Mouse (Mus musculus): ENCODE measurements at regions not wholly inside any gene's neighbourhood (a gene's known extent, or its start where the extent isn't known, plus 50 kb on each side); places are given as distances from the start of the nearest gene placed in this dataset.

- Histone ChIP-seq H3K36me3 (no peaks in the 10 kb centered on the region), H3K4me1 (no peaks in the 10 kb centered on the region), H3K27ac (replicated peaks) (no peak overlapping the region), H3K4me2 (replicated peaks) (no peak overlapping the region), H3K9ac (replicated peaks) (no peak overlapping the region), H3K4me3 (no peak overlapping the region), H3K27me3 (no peaks in the 10 kb centered on the region), H3K9me3 (no peaks in the 10 kb centered on the region)
- 90% methylated on average over 3 of the region's 3 CpGs for WGBS
- no peak for ATAC-seq (replicated peaks)
These were observed 373.5 kb upstream of the Tnp1 start for GRCm38 (mm10) chr1:73389174-73389573.

GRCm38 (mm10) chr1:73381578-73381977, 365.9 kb upstream of the Tnp1 start:
- no peak for ATAC-seq (replicated peaks)
- H3K9ac ChIP-seq (replicated peaks): no peak overlapping the region

GRCm38 (mm10) chr1:73374531-73375375, 359.0 kb upstream of the Tnp1 start:
- Histone ChIP-seq H3K4me2 (replicated peaks) (no peak overlapping the region), H3K27me3 (no peaks in the 10 kb centered on the region), H3K27ac (replicated peaks) (no peak overlapping the region), H3K4me1 (no peaks in the 10 kb centered on the region), H3K36me3 (no peaks in the 10 kb centered on the region), H3K9me3 (no peaks in the 10 kb centered on the region), H3K4me3 (no peak overlapping the region), H3K9ac (replicated peaks) (no peak overlapping the region)
- ATAC-seq (replicated peaks): no peak
- WGBS: 92% methylated on average over 7 of the region's 7 CpGs

More at GRCm38 (mm10) chr1:73381578-73381977, 365.9 kb upstream of the Tnp1 start:
- no peaks in the 10 kb centered on the region for H3K27me3 ChIP-seq
- no peaks in the 10 kb centered on the region for H3K36me3 ChIP-seq
- no peak overlapping the region for H3K4me2 ChIP-seq (replicated peaks)
- 90% methylated on average over 9 of the region's 9 CpGs for WGBS
- H3K4me3 ChIP-seq: no peak overlapping the region
- H3K9me3 ChIP-seq: no peaks in the 10 kb centered on the region
- no peak overlapping the region for H3K27ac ChIP-seq (replicated peaks)
- H3K4me1 ChIP-seq: no peaks in the 10 kb centered on the region

- H3K27ac ChIP-seq (replicated peaks): no peak overlapping the region
- H3K4me3 ChIP-seq: no peak overlapping the region
- no peak for ATAC-seq (replicated peaks)
- peaks cover 8% of the 10 kb centered on the region for H3K4me1 ChIP-seq
- 72% methylated on average over 5 of the region's 5 CpGs for WGBS
- no peaks in the 10 kb centered on the region for H3K27me3 ChIP-seq
- no peak overlapping the region for H3K9ac ChIP-seq (replicated peaks)
- no peaks in the 10 kb centered on the region for H3K9me3 ChIP-seq
- no peak overlapping the region for H3K4me2 ChIP-seq (replicated peaks)
- no peaks in the 10 kb centered on the region for H3K36me3 ChIP-seq
These were observed 352.5 kb upstream of the Tnp1 start for GRCm38 (mm10) chr1:73368222-73368621.

GRCm38 (mm10) chr1:73365842-73366241, 350.1 kb upstream of the Tnp1 start:
- no peak overlapping the region for H3K9ac ChIP-seq (replicated peaks)
- H3K4me3 ChIP-seq: no peak overlapping the region
- peaks cover 16% of the 10 kb centered on the region for H3K4me1 ChIP-seq
- 65% methylated on average over 4 of the region's 4 CpGs for WGBS
- no peak for ATAC-seq (replicated peaks)
- H3K9me3 ChIP-seq: no peaks in the 10 kb centered on the region
- no peak overlapping the region for H3K27ac ChIP-seq (replicated peaks)
- H3K27me3 ChIP-seq: no peaks in the 10 kb centered on the region
- no peaks in the 10 kb centered on the region for H3K36me3 ChIP-seq
- H3K4me2 ChIP-seq (replicated peaks): no peak overlapping the region

- no peaks in the 10 kb centered on the region for H3K9me3 ChIP-seq
- no peak overlapping the region for H3K4me2 ChIP-seq (replicated peaks)
- no peak overlapping the region for H3K27ac ChIP-seq (replicated peaks)
These were observed 348.6 kb upstream of the Tnp1 start for GRCm38 (mm10) chr1:73364300-73364683.

GRCm38 (mm10) chr1:73363549-73364299, 348.0 kb upstream of the Tnp1 start:
- 4% methylated on average over 7 of the region's 7 CpGs for WGBS
- no peaks in the 10 kb centered on the region for H3K36me3 ChIP-seq
- no peaks in the 10 kb centered on the region for H3K9me3 ChIP-seq
- H3K27ac ChIP-seq (replicated peaks): 0 out of 2 replicates have a peak overlapping the region, but pooled peaks have one; percentile 11
- H3K4me1 ChIP-seq: peaks cover 16% of the 10 kb centered on the region
- no peaks in the 10 kb centered on the region for H3K27me3 ChIP-seq
- ATAC-seq (replicated peaks): peak; percentile 73
- H3K4me2 ChIP-seq (replicated peaks): 0 out of 2 replicates have a peak overlapping the region, but pooled peaks have one; percentile 8
- H3K4me3 ChIP-seq: no peak overlapping the region
- no peak overlapping the region for H3K9ac ChIP-seq (replicated peaks)

More at GRCm38 (mm10) chr1:73364300-73364683, 348.6 kb upstream of the Tnp1 start:
- ATAC-seq (replicated peaks): no peak; the same call in 1 of the 2 replicates
- H3K36me3 ChIP-seq: no peaks in the 10 kb centered on the region
- H3K27me3 ChIP-seq: no peaks in the 10 kb centered on the region
- no peak overlapping the region for H3K9ac ChIP-seq (replicated peaks)
- 40% methylated on average over 7 of the region's 7 CpGs for WGBS
- H3K4me1 ChIP-seq: peaks cover 16% of the 10 kb centered on the region
- H3K4me3 ChIP-seq: no peak overlapping the region

GRCm38 (mm10) chr1:73362122-73362521, 346.4 kb upstream of the Tnp1 start:
- 67% methylated on average over 1 of the region's 1 CpGs for WGBS
- 0 out of 2 replicates have a peak, but pooled peaks have one; percentile 29 for ATAC-seq (replicated peaks)
- no peaks in the 10 kb centered on the region for H3K36me3 ChIP-seq
- no peaks in the 10 kb centered on the region for H3K9me3 ChIP-seq
- H3K4me1 ChIP-seq: peaks cover 16% of the 10 kb centered on the region
- no peak overlapping the region for H3K4me2 ChIP-seq (replicated peaks)
- no peak overlapping the region for H3K9ac ChIP-seq (replicated peaks)
- no peak overlapping the region for H3K4me3 ChIP-seq
- H3K27ac ChIP-seq (replicated peaks): no peak overlapping the region
- H3K27me3 ChIP-seq: no peaks in the 10 kb centered on the region

GRCm38 (mm10) chr1:73361300-73361699, 345.6 kb upstream of the Tnp1 start:
- no peaks in the 10 kb centered on the region for H3K9me3 ChIP-seq
- 94% methylated on average over 7 of the region's 7 CpGs for WGBS
- no peak for ATAC-seq (replicated peaks)

GRCm38 (mm10) chr1:73354447-73354846, 338.7 kb upstream of the Tnp1 start:
- Histone ChIP-seq H3K36me3 (no peaks in the 10 kb centered on the region), H3K9me3 (no peaks in the 10 kb centered on the region), H3K27ac (replicated peaks) (no peak overlapping the region), H3K27me3 (no peaks in the 10 kb centered on the region), H3K4me2 (replicated peaks) (no peak overlapping the region), H3K4me1 (no peaks in the 10 kb centered on the region), H3K4me3 (no peak overlapping the region), H3K9ac (replicated peaks) (no peak overlapping the region)
- WGBS: 75% methylated on average over 1 of the region's 1 CpGs
- ATAC-seq (replicated peaks): no peak

More at GRCm38 (mm10) chr1:73361300-73361699, 345.6 kb upstream of the Tnp1 start:
- peaks cover 16% of the 10 kb centered on the region for H3K4me1 ChIP-seq
- no peak overlapping the region for H3K27ac ChIP-seq (replicated peaks)
- H3K27me3 ChIP-seq: no peaks in the 10 kb centered on the region
- no peaks in the 10 kb centered on the region for H3K36me3 ChIP-seq
- H3K4me3 ChIP-seq: no peak overlapping the region
- no peak overlapping the region for H3K4me2 ChIP-seq (replicated peaks)
- no peak overlapping the region for H3K9ac ChIP-seq (replicated peaks)

GRCm38 (mm10) chr1:73348476-73348875, 332.8 kb upstream of the Tnp1 start:
- Histone ChIP-seq H3K4me1 (no peaks in the 10 kb centered on the region), H3K4me2 (replicated peaks) (no peak overlapping the region), H3K4me3 (no peak overlapping the region), H3K27ac (replicated peaks) (no peak overlapping the region), H3K27me3 (no peaks in the 10 kb centered on the region), H3K36me3 (no peaks in the 10 kb centered on the region), H3K9ac (replicated peaks) (no peak overlapping the region), H3K9me3 (no peaks in the 10 kb centered on the region)
- no peak for ATAC-seq (replicated peaks)
- WGBS: 82% methylated on average over 6 of the region's 6 CpGs

GRCm38 (mm10) chr1:73344587-73344986, 328.9 kb upstream of the Tnp1 start:
- no peaks in the 10 kb centered on the region for H3K9me3 ChIP-seq
- no peak overlapping the region for H3K9ac ChIP-seq (replicated peaks)
- 71% methylated on average over 1 of the region's 1 CpGs for WGBS
- H3K27me3 ChIP-seq: no peaks in the 10 kb centered on the region
- no peak for ATAC-seq (replicated peaks)
- H3K4me3 ChIP-seq: no peak overlapping the region
- no peaks in the 10 kb centered on the region for H3K4me1 ChIP-seq
- H3K36me3 ChIP-seq: no peaks in the 10 kb centered on the region
- no peak overlapping the region for H3K27ac ChIP-seq (replicated peaks)
- H3K4me2 ChIP-seq (replicated peaks): no peak overlapping the region
